Mouse (Mus musculus) CH12.LX (cell line): ENCODE measurements at regions not wholly inside any gene's neighbourhood (a gene's known extent, or its start where the extent isn't known, plus 50 kb on each side); places are given as distances from the start of the nearest gene placed in this dataset.

Experiments
- CTCF ChIP-seq, 2 experiments: IDR thresholded peaks in 1 of 2; conservative IDR thresholded peaks in 1 of 2; 2 replicates each; pipeline ENCODE4 v1.5.1; 2011 to 2012; ENCODE audit warnings: low read depth in 2 of 2, low read length in 2 of 2, improper control_type of control experiment in 1 of 2, inconsistent platforms in 1 of 2, mild to moderate bottlenecking in 1 of 2, moderate library complexity in 1 of 2
- EP300 ChIP-seq: IDR thresholded peaks from 2 replicates; pipeline ENCODE4 v1.6.1; 2011; ENCODE audit warnings: low read length, improper control_type of control experiment
- GABPA ChIP-seq: IDR thresholded peaks from 2 replicates; pipeline ENCODE4 v1.6.1; 2012; ENCODE audit warnings: low read depth, low read length, improper control_type of control experiment, inconsistent platforms; ENCODE audit not compliant: insufficient replicate concordance
- JUND ChIP-seq: conservative IDR thresholded peaks from 2 replicates; pipeline ENCODE4 v1.6.1; 2011; ENCODE audit warnings: low read depth, low read length, improper control_type of control experiment
- KAT2A ChIP-seq: IDR thresholded peaks from 2 replicates; pipeline ENCODE4 v1.6.1; 2012; ENCODE audit warnings: low read length, improper control_type of control experiment, inconsistent platforms; ENCODE audit not compliant: insufficient replicate concordance
- MAFK ChIP-seq: IDR thresholded peaks from 2 replicates; pipeline ENCODE4 v1.6.1; 2011; ENCODE audit warnings: low read length, improper control_type of control experiment; ENCODE audit not compliant: insufficient replicate concordance
- MAX ChIP-seq: IDR thresholded peaks from 2 replicates; pipeline ENCODE4 v1.6.1; 2011; ENCODE audit warnings: low read length, improper control_type of control experiment
- MXI1 ChIP-seq: IDR thresholded peaks from 2 replicates; pipeline ENCODE4 v1.6.1; 2011; ENCODE audit warnings: mild to moderate bottlenecking, low read depth, low read length, improper control_type of control experiment
- NRF1 ChIP-seq: IDR thresholded peaks from 2 replicates; pipeline ENCODE4 v1.6.1; 2014; ENCODE audit warnings: low read depth, mild to moderate bottlenecking, inconsistent platforms, low read length, improper control_type of control experiment, moderate library complexity
- POLR2A ChIP-seq: IDR thresholded peaks from 2 replicates; pipeline ENCODE4 v1.6.1; 2011; ENCODE audit warnings: low read depth, mild to moderate bottlenecking, improper control_type of control experiment, low read length
- SIN3A ChIP-seq: IDR thresholded peaks from 2 replicates; pipeline ENCODE4 v1.6.1; 2012; ENCODE audit warnings: low read length, improper control_type of control experiment, inconsistent platforms
- ZC3H11A ChIP-seq: IDR thresholded peaks from 2 replicates; pipeline ENCODE4 v1.6.1; 2012; ENCODE audit warnings: low read depth, mild to moderate bottlenecking, inconsistent platforms, low read length, improper control_type of control experiment
- ZKSCAN1 ChIP-seq: IDR thresholded peaks from 2 replicates; pipeline ENCODE4 v1.6.1; 2012; ENCODE audit warnings: low read depth, inconsistent platforms, low read length, improper control_type of control experiment, borderline replicate concordance
- ZNF384 ChIP-seq: IDR thresholded peaks from 2 replicates; pipeline ENCODE4 v1.6.1; 2012; ENCODE audit warnings: low read depth, low read length, improper control_type of control experiment, inconsistent platforms

DNA sequence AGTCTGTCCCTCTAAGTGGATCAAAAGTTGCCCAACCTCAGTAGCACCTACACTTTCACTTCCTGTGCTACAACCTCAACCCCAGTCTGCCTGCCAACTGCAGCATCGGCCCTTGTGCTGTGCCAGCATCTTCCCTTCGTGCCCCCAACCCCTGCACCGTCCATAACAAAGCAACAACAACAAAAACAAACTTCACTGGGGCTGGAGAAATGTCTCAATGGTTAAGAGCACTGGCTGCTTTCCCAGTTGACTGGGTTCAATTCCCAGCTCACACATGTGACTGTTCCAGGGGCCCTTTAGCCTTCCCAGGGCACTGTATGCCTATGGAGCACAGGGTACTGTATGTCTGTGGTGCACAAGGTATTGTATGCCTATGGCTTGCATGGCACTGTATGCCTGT, 114.4 kb downstream of the Thbs2 start:
- TF ChIP-seq MXI1: no peak
- no peak for TF ChIP-seq CTCF (conservative IDR thresholded peaks at IDR 0.05 in 1 of 2, IDR thresholded peaks at IDR 0.05 in 1 of 2; ENCODE audit: low read depth in 2 of 2, low read length in 2 of 2)
- TF ChIP-seq POLR2A: no peak
- TF ChIP-seq EP300: no peak
- no peak for TF ChIP-seq MAFK
- no peak for TF ChIP-seq NRF1
- no peak for TF ChIP-seq ZKSCAN1
- no peak for TF ChIP-seq MAX
- no peak for TF ChIP-seq ZNF384
- no peak for TF ChIP-seq GABPA
- no peak for TF ChIP-seq ZC3H11A
- TF ChIP-seq JUND: no peak
- TF ChIP-seq SIN3A: no peak
- no peak for TF ChIP-seq KAT2A
